ENCODE assay signal across 25 mouse cellular contexts in the genomic region with DNA sequence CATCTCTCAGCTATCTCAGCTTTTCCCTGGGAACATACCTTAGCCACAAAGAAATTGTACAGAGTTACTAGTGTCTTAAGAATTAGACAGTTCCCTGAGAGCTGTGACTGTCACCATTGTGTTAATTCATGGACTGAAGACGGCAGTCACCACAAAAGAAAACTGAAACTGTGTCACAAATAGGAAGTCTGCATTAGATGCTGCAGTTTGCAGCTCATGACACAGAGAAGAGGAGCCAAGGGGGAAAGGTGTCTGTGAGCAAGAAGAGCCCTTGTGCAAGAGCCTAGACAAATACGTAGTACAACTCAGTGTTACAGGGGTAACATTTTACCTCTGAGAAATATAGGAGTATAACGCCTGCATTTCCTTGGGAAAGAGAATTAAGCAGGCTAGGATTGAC. TPM values are rescaled to one million over a fixed set of nuclear protein-coding genes. Genes with fewer than 3 reads are reported as not detected.
DNase-seq lines count a peak whose midpoint lies in the region; ATAC-seq and TF ChIP-seq lines count a peak whose summit lies in the region.
"Had no signal": no experiment of that assay in that cellular context is flagged by ENCODE, and none has a peak within 500 bp of the region (broad histone marks: within the 10 kb centered on the region; RNA-seq: fewer than 3 reads in every experiment).

No protein-coding gene starts in this region.

- 61% methylated on average over 3 of the region's 3 CpGs for WGBS in heart, embryonic 13.5 days
- 60% methylated on average over 3 of the region's 3 CpGs for WGBS in liver, adult 2 months
- WGBS in liver, embryonic 12.5 days (ENCODE audit: insufficient replicate concordance): 60% methylated on average over 3 of the region's 3 CpGs

- intact Hi-C loops in heart, postnatal 14 days (cut with DNase I): no loop called here

- no peak overlapping the region for H3K4me3 ChIP-seq in heart, embryonic 13.5 days
- peak overlapping the region; percentile 47 for H3K4me3 ChIP-seq in liver, adult 2 months (ENCODE audit: insufficient read depth, low read depth, low read length)
- no peak overlapping the region for H3K4me3 ChIP-seq in liver, embryonic 12.5 days
- H3K4me3 ChIP-seq: embryonic facial prominence, embryonic 13.5 days; heart, embryonic 15.5 days; hindbrain, embryonic 15.5 days; left cerebral cortex, adult 2 months; neural tube, embryonic 13.5 days had no signal

- no peak for ATAC-seq in heart, embryonic 13.5 days (ENCODE audit: extremely low read depth, insufficient number of reproducible peaks, low FRiP score, low TSS enrichment)
- ATAC-seq in liver, embryonic 12.5 days: no peak
- peak; percentile 72 for ATAC-seq in common myeloid progenitor, adult 5-6 weeks (replicated peaks; ENCODE audit: low read depth, poor library complexity, severe bottlenecking)
- ATAC-seq: activated CD4-positive, CD25-positive, alpha-beta regulatory T cell, adult 4 months; forebrain, embryonic 14.5 days had no signal

- H3K27ac ChIP-seq in heart, embryonic 13.5 days (replicated peaks): no peak overlapping the region
- no peak overlapping the region for H3K27ac ChIP-seq in liver, adult 2 months (replicated peaks; ENCODE audit: insufficient read depth, low read depth, low read length)
- H3K27ac ChIP-seq in liver, embryonic 12.5 days: no peak overlapping the region
- H3K27ac ChIP-seq: embryonic facial prominence, embryonic 13.5 days; heart, embryonic 15.5 days; hindbrain, embryonic 15.5 days; kidney, postnatal 0 days; left cerebral cortex, adult 2 months; macrophage; neural tube, embryonic 13.5 days had no signal

- H3K4me2 ChIP-seq in heart, embryonic 13.5 days: peak overlapping the region; percentile 40; the same call in 1 of the 2 replicates
- no peak overlapping the region for H3K4me2 ChIP-seq in liver, embryonic 12.5 days
- H3K4me2 ChIP-seq: embryonic facial prominence, embryonic 13.5 days; heart, embryonic 15.5 days; hindbrain, embryonic 15.5 days; liver, embryonic 11.5 days; lung, embryonic 14.5 days; neural tube, embryonic 13.5 days had no signal

- no peak for TF ChIP-seq CTCF in liver, adult 2 months (IDR thresholded peaks at IDR 0.05; ENCODE audit: low read depth, low read length)

- no peaks in the 10 kb centered on the region for H3K79me2 ChIP-seq in liver, adult 2 months (ENCODE audit: control insufficient read depth, insufficient read depth, low read length)

- TF ChIP-seq POLR2A in liver, adult 2 months (IDR thresholded peaks at IDR 0.05; ENCODE audit: extremely low read depth, insufficient read depth, low read length): no peak

- H3K36me3 ChIP-seq in heart, embryonic 13.5 days: no peaks in the 10 kb centered on the region
- no peaks in the 10 kb centered on the region for H3K36me3 ChIP-seq in liver, adult 2 months (ENCODE audit: control insufficient read depth, insufficient read depth, low read length)
- H3K36me3 ChIP-seq in liver, embryonic 12.5 days: no peaks in the 10 kb centered on the region
- H3K36me3 ChIP-seq: embryonic facial prominence, embryonic 13.5 days; heart, embryonic 15.5 days; hindbrain, embryonic 15.5 days; neural tube, embryonic 13.5 days had no signal

- DNase-seq in heart, postnatal 14 days: no peak
- no peak for DNase-seq in liver, adult 2 months (ENCODE audit: extremely low read depth, low read depth, low spot score)
- no peak for DNase-seq in embryo, embryonic 11 days
- no peak for DNase-seq in Muller cell, postnatal 12 days (ENCODE audit: inconsistent ontology term)
- DNase-seq: adrenal gland, postnatal 14 days; cerebellum, adult 9-11 months; gastrocnemius, postnatal 10 days; kidney, adult 11 months; left cerebral cortex, postnatal 4 days; midbrain, embryonic 14.5 days; thymus, postnatal 4 days had no signal

- no peaks in the 10 kb centered on the region for H3K27me3 ChIP-seq in heart, embryonic 13.5 days (replicated peaks)
- no peaks in the 10 kb centered on the region for H3K27me3 ChIP-seq in liver, adult 2 months (ENCODE audit: control insufficient read depth, insufficient read depth, low read length)
- no peaks in the 10 kb centered on the region for H3K27me3 ChIP-seq in liver, embryonic 12.5 days (replicated peaks)
- H3K27me3 ChIP-seq: embryonic facial prominence, embryonic 13.5 days; heart, embryonic 15.5 days; hindbrain, embryonic 15.5 days; neural tube, embryonic 13.5 days had no signal

- H3K9ac ChIP-seq in heart, embryonic 13.5 days: 0 out of 2 replicates have a peak overlapping the region, but pooled peaks have one; percentile 26
- H3K9ac ChIP-seq in liver, adult 2 months (ENCODE audit: low read depth, low read length): no peak overlapping the region
- H3K9ac ChIP-seq in liver, embryonic 12.5 days: no peak overlapping the region
- H3K9ac ChIP-seq: embryonic facial prominence, embryonic 13.5 days; heart, embryonic 15.5 days; hindbrain, embryonic 15.5 days; lung, embryonic 14.5 days; neural tube, embryonic 13.5 days had no signal

- no peaks in the 10 kb centered on the region for H3K9me3 ChIP-seq in heart, embryonic 13.5 days
- H3K9me3 ChIP-seq in liver, embryonic 12.5 days (replicated peaks): no peaks in the 10 kb centered on the region
- H3K9me3 ChIP-seq: embryonic facial prominence, embryonic 13.5 days; heart, embryonic 15.5 days; hindbrain, embryonic 15.5 days; neural tube, embryonic 13.5 days had no signal

- peaks cover 14% of the 10 kb centered on the region for H3K4me1 ChIP-seq in heart, embryonic 13.5 days
- H3K4me1 ChIP-seq in liver, adult 2 months (ENCODE audit: control insufficient read depth, insufficient read depth, low read length): no peaks in the 10 kb centered on the region
- no peaks in the 10 kb centered on the region for H3K4me1 ChIP-seq in liver, embryonic 12.5 days
- H3K4me1 ChIP-seq: neural tube, embryonic 13.5 days had no signal

RNA-seq across cellular contexts. Expression of gene Kcnj15, which starts 40.3 kb away (rescaled TPM):
- 0.80 and 2.0 TPM in 2 replicates for polyA plus RNA-seq in heart, embryonic 13.5 days (2015; fragmentation: Nextera tagmentation; extraction: Ambion mirVana)
- total RNA-seq in heart, postnatal 14 days (2021): 1 to 10 TPM; 1.6 to 2.2 TPM
- 0.18 and 0.27 TPM in 2 replicates for total RNA-seq in liver, adult 2 months (2014; rRNA removed)
- 0.04 and 0.06 TPM in 2 replicates for polyA plus RNA-seq in liver, adult 2 months (2012; rRNA removed)
- polyA plus RNA-seq in liver, embryonic 12.5 days (2016; fragmentation: Nextera tagmentation; extraction: Ambion mirVana): 0.06 and 0.22 TPM in 2 replicates
- not detected in 2 replicates for total RNA-seq in common myeloid progenitor, adult 5-6 weeks (2017)
- total RNA-seq: left cerebral cortex, adult 2 months had no signal
- polyA plus RNA-seq: macrophage; midbrain, embryonic 14.5 days had no signal
